Mouse (Mus musculus) cerebellum, adult 2 months (tissue): Measurements from ENCODE around the gene Pou3f1.

Experiments used
- CTCF ChIP-seq: fragments of 200-500 bp; IDR thresholded peaks from 2 replicates; pipeline ENCODE4 v1.5.1; 2011; ENCODE audit warnings: low read depth, mild to moderate bottlenecking, control low read depth, low read length, moderate library complexity, borderline replicate concordance; ENCODE audit not compliant: insufficient read depth
- POLR2A ChIP-seq: fragments of 200-500 bp; IDR thresholded peaks from 2 replicates; pipeline ENCODE4 v1.6.1; 2011; ENCODE audit warnings: low read length, control low read depth, borderline replicate concordance; ENCODE audit not compliant: insufficient read depth

DNA sequence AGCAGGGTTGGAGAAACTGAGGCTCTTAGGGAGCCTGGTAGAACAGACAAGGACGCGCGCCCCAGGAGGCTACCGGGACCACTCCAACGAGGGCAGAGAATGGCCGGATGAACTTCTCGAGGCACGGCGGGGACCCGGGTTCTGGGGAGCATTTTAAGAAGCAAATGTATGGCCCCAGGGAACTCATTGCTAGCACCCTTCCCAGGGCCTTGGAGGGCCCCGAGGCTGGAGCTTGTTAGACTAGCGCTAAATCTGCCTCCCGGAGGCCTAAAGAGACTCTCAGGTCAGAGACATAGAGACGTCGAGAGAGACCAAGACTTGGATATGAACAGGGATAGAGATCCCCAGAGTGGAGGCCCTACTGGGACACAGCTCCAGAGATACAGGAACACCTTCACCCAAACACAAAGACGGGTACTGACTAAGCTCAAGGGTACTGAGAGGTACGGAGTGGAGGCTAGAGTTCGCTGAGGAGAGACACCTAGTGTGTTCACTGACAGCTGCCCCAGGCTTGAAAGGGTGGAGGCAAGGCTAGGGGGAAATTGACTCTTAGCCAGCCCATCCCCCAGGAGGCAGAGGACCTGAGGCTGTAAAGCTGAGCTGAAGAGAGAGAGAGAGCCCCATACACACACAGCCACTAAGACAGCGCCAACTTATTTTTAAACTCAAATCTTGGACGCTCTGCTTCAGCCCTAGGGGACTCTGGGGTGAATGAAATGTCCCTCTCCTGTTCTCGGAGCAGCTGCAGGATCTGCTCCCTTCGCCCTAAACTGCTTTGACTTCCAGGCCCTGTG, 44.6 kb downstream of the Pou3f1 start:
- TF ChIP-seq CTCF (no peak), POLR2A (no peak)
